Mouse (Mus musculus): ENCODE measurements at regions not wholly inside any gene's neighbourhood (a gene's known extent, or its start where the extent isn't known, plus 50 kb on each side); places are given as distances from the start of the nearest gene placed in this dataset.

- DNase-seq (ENCODE audit: low read depth): no peak
Measured at GRCm38 (mm10) chr12:58901931-58902330, 109.9 kb downstream of the Sec23a start.

GRCm38 (mm10) chr12:58875808-58876207 is 136.0 kb downstream of the Sec23a start:
- no peak for DNase-seq (ENCODE audit: low read depth)

- DNase-seq (ENCODE audit: low read depth): no peak
Measured at GRCm38 (mm10) chr12:58872465-58872864, 139.4 kb downstream of the Sec23a start.

- DNase-seq (ENCODE audit: low read depth): no peak
Measured at GRCm38 (mm10) chr12:58856498-58856897, 155.3 kb downstream of the Sec23a start.

- peak; percentile 76 for DNase-seq (ENCODE audit: low read depth)
Measured at GRCm38 (mm10) chr12:58851677-58852385, 160.0 kb downstream of the Sec23a start.

GRCm38 (mm10) chr12:58829656-58830055 is 182.2 kb downstream of the Sec23a start:
- DNase-seq (ENCODE audit: low read depth): no peak

- DNase-seq (ENCODE audit: low read depth): peak; percentile 2
Measured at GRCm38 (mm10) chr12:58827864-58828263, 184.0 kb downstream of the Sec23a start.

- DNase-seq (ENCODE audit: low read depth): no peak
Measured at GRCm38 (mm10) chr12:58825139-58825921, 186.5 kb downstream of the Sec23a start.

GRCm38 (mm10) chr12:58822971-58823370 is 188.8 kb downstream of the Sec23a start:
- DNase-seq (ENCODE audit: low read depth): no peak

GRCm38 (mm10) chr12:58804068-58804467 is 207.7 kb downstream of the Sec23a start:
- no peak for DNase-seq (ENCODE audit: low read depth)

GRCm38 (mm10) chr12:58802410-58802809 is 209.4 kb downstream of the Sec23a start:
- DNase-seq (ENCODE audit: low read depth): peak; percentile 83

Data from NIH3T3 (cell line).